ENCODE assay signal across 8 mouse cellular contexts in the genomic region with DNA sequence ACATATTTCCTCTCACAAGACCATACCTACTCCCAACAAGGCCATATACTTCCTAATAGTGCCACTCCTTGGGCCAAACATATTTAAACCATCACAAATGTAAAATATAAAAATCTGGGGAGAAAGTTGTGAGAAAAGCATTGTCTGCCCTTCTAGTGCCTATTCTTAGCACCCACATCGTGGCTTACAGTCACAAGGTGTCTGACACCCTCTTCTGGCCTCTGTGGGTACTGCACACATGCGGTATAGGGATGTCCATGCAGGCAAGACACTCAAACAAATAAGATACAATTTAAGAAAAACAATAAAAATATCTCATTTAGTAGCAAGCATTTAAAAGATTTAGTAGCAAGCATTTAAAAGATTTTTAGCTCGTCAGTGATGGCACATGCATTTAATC. TPM values are rescaled to one million over a fixed set of nuclear protein-coding genes. Genes with fewer than 3 reads are reported as not detected.
DNase-seq lines count a peak whose midpoint lies in the region; ATAC-seq and TF ChIP-seq lines count a peak whose summit lies in the region.

No protein-coding gene starts in this region.

- WGBS in kidney, postnatal 0 days, result 47% methylated on average over 3 of the region's 3 CpGs
- WGBS in liver, embryonic 14.5 days (ENCODE audit: insufficient replicate concordance), result 32% methylated on average over 3 of the region's 3 CpGs

- no peak overlapping the region for H3K9ac ChIP-seq in kidney, postnatal 0 days (ENCODE audit: low read depth, low read length)
- no peak overlapping the region for H3K9ac ChIP-seq in liver, embryonic 14.5 days (replicated peaks)

- H3K4me1 ChIP-seq in kidney, postnatal 0 days (replicated peaks; ENCODE audit: insufficient read depth, low read length), result 0 out of 2 replicates have a peak, but pooled peaks cover 3% of the 10 kb centered on the region
- 0 out of 4 replicates have a peak, but pooled peaks cover 0 to 2% of the 10 kb centered on the region in 2 experiments for H3K4me1 ChIP-seq in liver, embryonic 14.5 days (replicated peaks; ENCODE audit: control insufficient read depth in 2 of 2, insufficient read depth in 2 of 2, low read length in 1 of 2)

- H3K27ac ChIP-seq in gastrocnemius, adult 2 months, result no peak overlapping the region
- H3K27ac ChIP-seq in kidney, postnatal 0 days, result no peak overlapping the region
- H3K27ac ChIP-seq in liver, embryonic 14.5 days, result no peak overlapping the region

- H3K36me3 ChIP-seq in kidney, postnatal 0 days (ENCODE audit: insufficient read depth, low read length), result peaks cover 38% of the 10 kb centered on the region
- H3K36me3 ChIP-seq in liver, embryonic 14.5 days (replicated peaks; ENCODE audit: control insufficient read depth, insufficient read depth, low read depth), result peaks cover 43% of the 10 kb centered on the region

- no peaks in the 10 kb centered on the region for H3K27me3 ChIP-seq in kidney, postnatal 0 days (ENCODE audit: insufficient read depth, low read length)
- H3K27me3 ChIP-seq in liver, embryonic 14.5 days (ENCODE audit: control insufficient read depth, insufficient read depth, low read length), result no peaks in the 10 kb centered on the region

- H3K4me2 ChIP-seq in kidney, postnatal 0 days (ENCODE audit: low read length), result no peak overlapping the region
- no peak overlapping the region for H3K4me2 ChIP-seq in liver, embryonic 14.5 days (ENCODE audit: low read depth)

- intact Hi-C loops in gastrocnemius, adult 2 months (cut with DNase I), result loop anchor here (1.0 kb wide), 1 partner anchor 57 kb away; no protein-coding TSS in a partner anchor

- no peak for ATAC-seq in kidney, postnatal 0 days (replicated peaks; ENCODE audit: low FRiP score, low read depth)
- ATAC-seq in liver, embryonic 14.5 days (ENCODE audit: insufficient read depth), result peak; percentile 67; the same call in 1 of the 2 replicates

- peak; percentile 98 for TF ChIP-seq CTCF in gastrocnemius, adult 2 months (IDR thresholded peaks at IDR 0.05)
- TF ChIP-seq CTCF in kidney, postnatal 0 days (IDR thresholded peaks at IDR 0.05; ENCODE audit: low read depth), result peak; percentile 87
- TF ChIP-seq CTCF in liver, embryonic 14.5 days (IDR thresholded peaks at IDR 0.05; ENCODE audit: low read depth), result peak; percentile 88

- TF ChIP-seq EP300 in liver, embryonic 14.5 days (IDR thresholded peaks at IDR 0.05; ENCODE audit: low read depth), result no peak

- DNase-seq in CD4-positive, CD25-positive, alpha-beta regulatory T cell, adult 2 months (ENCODE audit: low read depth, low spot score), result peak; percentile 86
- DNase-seq in T-cell, adult 2 months (ENCODE audit: low spot score), result peak; percentile 68
- peak; percentile 87 to 90 for DNase-seq in cerebellum, postnatal 10 days
- DNase-seq in gastrocnemius, adult 2 months, result peak; percentile 85
- peak; percentile 80 for DNase-seq in kidney, postnatal 0 days (ENCODE audit: low spot score)
- DNase-seq in liver, embryonic 14.5 days (ENCODE audit: low read depth in 3 of 3, low spot score in 3 of 3), result peak; percentile 55 to 60 (median 60)
- DNase-seq in retina, postnatal 1 day, result peak; percentile 74
- peak; percentile 93 for DNase-seq in thymus, postnatal 4 days

- no peak overlapping the region for H3K4me3 ChIP-seq in gastrocnemius, adult 2 months
- H3K4me3 ChIP-seq in kidney, postnatal 0 days (replicated peaks; ENCODE audit: low read depth, low read length), result no peak overlapping the region
- no peak overlapping the region for H3K4me3 ChIP-seq in liver, embryonic 14.5 days (ENCODE audit: insufficient read depth in 1 of 2, low read depth in 2 of 2, low read length in 2 of 2)

- no peaks in the 10 kb centered on the region for H3K9me3 ChIP-seq in kidney, postnatal 0 days (replicated peaks; ENCODE audit: low read length)
- H3K9me3 ChIP-seq in liver, embryonic 14.5 days (ENCODE audit: control insufficient read depth, low read length), result no peaks in the 10 kb centered on the region

RNA-seq across cellular contexts. Expression of a gene that starts 23.8 kb away (rescaled TPM):
- 100 to 1,000 TPM; 166 to 198 TPM for total RNA-seq in gastrocnemius, adult 2 months (2021)
- 302 and 312 TPM in 2 replicates for polyA plus RNA-seq in kidney, postnatal 0 days (2015; fragmentation: Nextera tagmentation; extraction: Ambion mirVana)
- 28.8 and 42.4 TPM in 2 replicates for polyA plus RNA-seq in liver, embryonic 14.5 days (2012; rRNA removed)
- 74.1 and 83.9 TPM in 2 replicates for polyA plus RNA-seq in liver, embryonic 14.5 days (2014; fragmentation: Nextera tagmentation; extraction: Ambion mirVana)
